Mouse (Mus musculus) lung, postnatal 0 days (tissue): Measurements from ENCODE around the gene Cachd1.

Experiments used
- CTCF ChIP-seq: IDR thresholded peaks from 2 replicates; pipeline ENCODE4 v1.5.1; 2016; ENCODE audit warnings: antibody characterized with exemption, mild to moderate bottlenecking
- EP300 ChIP-seq: IDR thresholded peaks from 2 replicates; pipeline ENCODE4 v1.6.1; 2016; ENCODE audit warnings: antibody characterized with exemption, mild to moderate bottlenecking, control low read depth

GRCm38 (mm10) chr4:100951876-100952275 is 175.4 kb downstream of the Cachd1 start:
- TF ChIP-seq CTCF (no peak), EP300 (no peak)
